Mouse (Mus musculus): ENCODE measurements around the gene Gm20547. TPM values are rescaled to one million over a fixed set of nuclear protein-coding genes. Genes with fewer than 3 reads are reported as not detected.

The Gm20547 gene
- polyA plus RNA-seq, 1 experiment from 2014 or later, result not detected

GRCm38 (mm10) chr17:34881166-34881565 is 676 bp downstream of the Gm20547 start:
- no peak for DNase-seq (ENCODE audit: low spot score)
- no peak overlapping the region for H3K4me2 ChIP-seq (ENCODE audit: low read depth, severe bottlenecking)

GRCm38 (mm10) chr17:34879336-34879879 is 2.4 kb downstream of the Gm20547 start, which contains the start of gene Zbtb12:
TSS of gene Zbtb12 (plus strand) at chr17:34879483.
- DNase-seq (ENCODE audit: low spot score), result no peak
- H3K4me2 ChIP-seq (ENCODE audit: low read depth, severe bottlenecking), result no peak within 1 kb of the TSS

More at GRCm38 (mm10) chr17:34881166-34881565, 676 bp downstream of the Gm20547 start:
- H3K4me1 ChIP-seq (ENCODE audit: control insufficient read depth, insufficient read depth, low read length), result no peaks in the 10 kb centered on the region
- no peak overlapping the region for H3K27ac ChIP-seq (replicated peaks; ENCODE audit: low read depth, low read length)
- H3K9ac ChIP-seq (ENCODE audit: low read length), result no peak overlapping the region
- H3K36me3 ChIP-seq (ENCODE audit: control insufficient read depth, insufficient read depth, low read length), result no peaks in the 10 kb centered on the region
- no peak overlapping the region for H3K4me3 ChIP-seq (ENCODE audit: low read depth, low read length)
- ATAC-seq (ENCODE audit: insufficient number of reproducible peaks, low FRiP score, low TSS enrichment, low read depth), result no peak
- H3K27me3 ChIP-seq (ENCODE audit: control insufficient read depth, insufficient read depth, low read length), result no peaks in the 10 kb centered on the region
- no peaks in the 10 kb centered on the region for H3K9me3 ChIP-seq (ENCODE audit: control insufficient read depth, low read length)

GRCm38 (mm10) chr17:34874321-34874720 is 7.5 kb downstream of the Gm20547 start:
- Histone ChIP-seq H3K9ac (ENCODE audit: low read length) (no peak overlapping the region), H3K4me1 (ENCODE audit: control insufficient read depth, insufficient read depth, low read length) (no peaks in the 10 kb centered on the region), H3K9me3 (ENCODE audit: control insufficient read depth, low read length) (no peaks in the 10 kb centered on the region), H3K4me3 (ENCODE audit: low read depth, low read length) (no peak overlapping the region), H3K27me3 (ENCODE audit: control insufficient read depth, insufficient read depth, low read length) (no peaks in the 10 kb centered on the region), H3K4me2 (ENCODE audit: low read depth, severe bottlenecking) (no peak overlapping the region), H3K36me3 (ENCODE audit: control insufficient read depth, insufficient read depth, low read length) (no peaks in the 10 kb centered on the region), H3K27ac (replicated peaks; ENCODE audit: low read depth, low read length) (no peak overlapping the region)
- 91% methylated on average over 6 of the region's 6 CpGs for WGBS
- DNase-seq (ENCODE audit: low spot score) (no peak), ATAC-seq (ENCODE audit: insufficient number of reproducible peaks, low FRiP score, low TSS enrichment, low read depth) (no peak)

More at GRCm38 (mm10) chr17:34879336-34879879, 2.4 kb downstream of the Gm20547 start, which contains the start of gene Zbtb12:
- no peak within 1 kb of the TSS for H3K27ac ChIP-seq (replicated peaks; ENCODE audit: low read depth, low read length)
- no peak for ATAC-seq (ENCODE audit: insufficient number of reproducible peaks, low FRiP score, low TSS enrichment, low read depth)
- WGBS, result 60% methylated on average over 11 of the region's 11 CpGs
- no peak within 1 kb of the TSS for H3K4me3 ChIP-seq (ENCODE audit: low read depth, low read length)
- no peaks in the 10 kb centered on the region for H3K4me1 ChIP-seq (ENCODE audit: control insufficient read depth, insufficient read depth, low read length)
- no peaks in the 10 kb centered on the region for H3K36me3 ChIP-seq (ENCODE audit: control insufficient read depth, insufficient read depth, low read length)
- H3K9me3 ChIP-seq (ENCODE audit: control insufficient read depth, low read length), result no peaks in the 10 kb centered on the region
- H3K9ac ChIP-seq (ENCODE audit: low read length), result no peak within 1 kb of the TSS
- no peaks in the 10 kb centered on the region for H3K27me3 ChIP-seq (ENCODE audit: control insufficient read depth, insufficient read depth, low read length)

- H3K9ac ChIP-seq (ENCODE audit: low read length), result no peak overlapping the region
- H3K4me3 ChIP-seq (ENCODE audit: low read depth, low read length), result no peak overlapping the region
- H3K27me3 ChIP-seq (ENCODE audit: control insufficient read depth, insufficient read depth, low read length), result no peaks in the 10 kb centered on the region
- DNase-seq (ENCODE audit: low spot score) (no peak), ATAC-seq (ENCODE audit: insufficient number of reproducible peaks, low FRiP score, low TSS enrichment, low read depth) (no peak)
- no peak overlapping the region for H3K4me2 ChIP-seq (ENCODE audit: low read depth, severe bottlenecking)
- 60% methylated on average over 7 of the region's 7 CpGs for WGBS
- H3K4me1 ChIP-seq (ENCODE audit: control insufficient read depth, insufficient read depth, low read length), result no peaks in the 10 kb centered on the region
- H3K36me3 ChIP-seq (ENCODE audit: control insufficient read depth, insufficient read depth, low read length), result no peaks in the 10 kb centered on the region
- no peaks in the 10 kb centered on the region for H3K9me3 ChIP-seq (ENCODE audit: control insufficient read depth, low read length)
- no peak overlapping the region for H3K27ac ChIP-seq (replicated peaks; ENCODE audit: low read depth, low read length)
These were observed 15.9 kb downstream of the Gm20547 start for GRCm38 (mm10) chr17:34865981-34866380.

GRCm38 (mm10) chr17:34862416-34863081 is 19.3 kb downstream of the Gm20547 start, which contains the start of gene Cfb:
TSS of gene Cfb (minus strand) at chr17:34862518.
- Histone ChIP-seq H3K4me1 (ENCODE audit: control insufficient read depth, insufficient read depth, low read length) (no peaks in the 10 kb centered on the region), H3K4me2 (ENCODE audit: low read depth, severe bottlenecking) (no peak within 1 kb of the TSS), H3K4me3 (ENCODE audit: low read depth, low read length) (no peak within 1 kb of the TSS), H3K27ac (replicated peaks; ENCODE audit: low read depth, low read length) (no peak within 1 kb of the TSS), H3K9ac (ENCODE audit: low read length) (no peak within 1 kb of the TSS), H3K9me3 (ENCODE audit: control insufficient read depth, low read length) (no peaks in the 10 kb centered on the region), H3K36me3 (ENCODE audit: control insufficient read depth, insufficient read depth, low read length) (no peaks in the 10 kb centered on the region), H3K27me3 (ENCODE audit: control insufficient read depth, insufficient read depth, low read length) (no peaks in the 10 kb centered on the region)
- no peak for ATAC-seq (ENCODE audit: insufficient number of reproducible peaks, low FRiP score, low TSS enrichment, low read depth)
- DNase-seq (ENCODE audit: low spot score), result no peak
- 59% methylated on average over 8 of the region's 8 CpGs for WGBS

- no peak for DNase-seq (ENCODE audit: low spot score)
- Histone ChIP-seq H3K4me1 (ENCODE audit: control insufficient read depth, insufficient read depth, low read length) (no peaks in the 10 kb centered on the region), H3K27me3 (ENCODE audit: control insufficient read depth, insufficient read depth, low read length) (no peaks in the 10 kb centered on the region), H3K4me3 (ENCODE audit: low read depth, low read length) (no peak overlapping the region), H3K9me3 (ENCODE audit: control insufficient read depth, low read length) (no peaks in the 10 kb centered on the region), H3K27ac (replicated peaks; ENCODE audit: low read depth, low read length) (no peak overlapping the region), H3K36me3 (ENCODE audit: control insufficient read depth, insufficient read depth, low read length) (peaks cover 4% of the 10 kb centered on the region; the same call in 1 of the 2 replicates), H3K4me2 (ENCODE audit: low read depth, severe bottlenecking) (no peak overlapping the region), H3K9ac (ENCODE audit: low read length) (no peak overlapping the region)
- ATAC-seq (ENCODE audit: insufficient number of reproducible peaks, low FRiP score, low TSS enrichment, low read depth), result no peak
- 63% methylated on average over 13 of the region's 13 CpGs for WGBS
These were observed 20.0 kb downstream of the Gm20547 start for GRCm38 (mm10) chr17:34861704-34862415.

- 89% methylated on average over 9 of the region's 9 CpGs for WGBS
- Histone ChIP-seq H3K4me2 (ENCODE audit: low read depth, severe bottlenecking) (no peak overlapping the region), H3K9me3 (ENCODE audit: control insufficient read depth, low read length) (no peaks in the 10 kb centered on the region), H3K27ac (replicated peaks; ENCODE audit: low read depth, low read length) (no peak overlapping the region), H3K27me3 (ENCODE audit: control insufficient read depth, insufficient read depth, low read length) (no peaks in the 10 kb centered on the region), H3K9ac (ENCODE audit: low read length) (no peak overlapping the region), H3K36me3 (ENCODE audit: control insufficient read depth, insufficient read depth, low read length) (peaks cover 7% of the 10 kb centered on the region), H3K4me1 (ENCODE audit: control insufficient read depth, insufficient read depth, low read length) (no peaks in the 10 kb centered on the region), H3K4me3 (ENCODE audit: low read depth, low read length) (no peak overlapping the region)
- DNase-seq (ENCODE audit: low spot score) (no peak), ATAC-seq (ENCODE audit: insufficient number of reproducible peaks, low FRiP score, low TSS enrichment, low read depth) (no peak)
These were observed 21.3 kb downstream of the Gm20547 start for GRCm38 (mm10) chr17:34860514-34860913.

GRCm38 (mm10) chr17:34858670-34859069 is 23.2 kb downstream of the Gm20547 start:
- Histone ChIP-seq H3K36me3 (ENCODE audit: control insufficient read depth, insufficient read depth, low read length) (peaks cover 14% of the 10 kb centered on the region), H3K9ac (ENCODE audit: low read length) (no peak overlapping the region), H3K4me1 (ENCODE audit: control insufficient read depth, insufficient read depth, low read length) (no peaks in the 10 kb centered on the region), H3K27me3 (ENCODE audit: control insufficient read depth, insufficient read depth, low read length) (no peaks in the 10 kb centered on the region), H3K4me3 (ENCODE audit: low read depth, low read length) (no peak overlapping the region), H3K9me3 (ENCODE audit: control insufficient read depth, low read length) (no peaks in the 10 kb centered on the region), H3K27ac (replicated peaks; ENCODE audit: low read depth, low read length) (no peak overlapping the region), H3K4me2 (ENCODE audit: low read depth, severe bottlenecking) (no peak overlapping the region)
- ATAC-seq (ENCODE audit: insufficient number of reproducible peaks, low FRiP score, low TSS enrichment, low read depth), result no peak
- no peak for DNase-seq (ENCODE audit: low spot score)
- 86% methylated on average over 4 of the region's 4 CpGs for WGBS

All from limb, embryonic 11.5 days (tissue).